Mouse (Mus musculus) bone marrow macrophage, adult 2 months (primary cell): Measurements from ENCODE around the gene Unc13d. TPM values are rescaled to one million over a fixed set of nuclear protein-coding genes. Genes with fewer than 3 reads are reported as not detected.

Experiments
- H3K27ac ChIP-seq: 2 replicates; pipeline ENCODE4 v1.5.1; 2012; ENCODE audit warnings: low read depth, low read length; ENCODE audit not compliant: insufficient read depth
- H3K4me1 ChIP-seq: 2 replicates; pipeline ENCODE4 v1.6.1; 2012; ENCODE audit warnings: low read length; ENCODE audit not compliant: control insufficient read depth, insufficient read depth
- H3K4me3 ChIP-seq: 2 replicates; pipeline ENCODE4 v1.5.1; 2012; ENCODE audit warnings: mild to moderate bottlenecking, low read length, moderate library complexity; ENCODE audit not compliant: insufficient read depth
- CTCF ChIP-seq: IDR thresholded peaks from 2 replicates; pipeline ENCODE4 v1.5.1; 2012; ENCODE audit warnings: low read depth, mild to moderate bottlenecking, low read length, moderate library complexity
- POLR2A ChIP-seq: IDR thresholded peaks from 2 replicates; pipeline ENCODE4 v1.6.1; 2012; ENCODE audit warnings: mild to moderate bottlenecking, low read depth, low read length, borderline replicate concordance
- polyA plus RNA-seq: library from polyadenylated mRNA; stranded (reverse); fragments of >200 nt; gene quantifications from 2 replicates; pipeline ENCODE4 v1.2.4, GENCODE M21; 2012; ENCODE audit not compliant: missing spikeins, insufficient read depth, insufficient read length

Gene Unc13d
- polyA plus RNA-seq, 1 experiment = 32.3 TPM

DNA sequence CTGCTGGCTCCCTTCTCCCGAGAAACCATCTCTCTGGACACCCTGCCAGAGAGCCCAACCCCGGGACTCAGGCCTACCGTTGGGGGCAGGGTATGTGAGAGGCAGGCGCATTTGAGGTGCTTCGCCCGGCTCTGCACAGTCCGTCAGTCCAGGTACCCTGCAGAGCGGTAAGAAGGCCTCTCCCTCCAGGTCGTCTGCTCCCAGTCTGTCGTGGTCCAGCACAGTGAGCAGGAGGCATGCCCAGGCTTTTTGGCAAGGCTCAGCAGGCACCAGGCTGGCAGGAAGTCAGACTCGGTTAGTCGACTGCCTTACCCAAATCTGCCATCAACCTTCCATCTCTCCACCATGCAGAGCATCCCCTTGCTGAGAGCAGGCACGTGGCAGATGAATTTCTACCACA is 14.2 kb downstream of the Unc13d start:
- TF ChIP-seq CTCF (no peak), POLR2A (no peak)
- Histone ChIP-seq H3K4me3 (no peak overlapping the region), H3K27ac (no peak overlapping the region), H3K4me1 (no peaks in the 10 kb centered on the region)

DNA sequence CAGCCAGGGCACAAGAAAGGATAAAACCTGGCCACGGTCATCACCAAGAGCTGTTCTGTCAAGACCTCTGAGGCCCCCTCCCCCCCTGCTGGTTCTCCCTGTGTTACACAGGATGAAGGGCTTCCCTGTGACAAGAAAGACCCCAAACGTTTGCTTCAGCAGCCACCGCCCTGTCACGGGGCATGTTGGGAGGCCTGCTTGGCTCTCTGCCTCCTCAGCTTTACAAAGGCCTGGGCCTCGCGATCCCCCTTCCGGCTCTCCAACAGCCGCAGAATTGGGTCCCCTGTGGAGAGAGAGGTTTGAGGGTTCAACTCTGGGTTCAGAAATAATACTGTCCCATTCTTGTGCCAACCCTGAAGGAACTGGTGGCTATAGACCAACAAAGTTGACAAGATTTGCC is 15.2 kb downstream of the Unc13d start:
- Histone ChIP-seq H3K27ac (no peak overlapping the region), H3K4me3 (no peak overlapping the region), H3K4me1 (no peaks in the 10 kb centered on the region)
- no peak for TF ChIP-seq CTCF
- TF ChIP-seq POLR2A = no peak

DNA sequence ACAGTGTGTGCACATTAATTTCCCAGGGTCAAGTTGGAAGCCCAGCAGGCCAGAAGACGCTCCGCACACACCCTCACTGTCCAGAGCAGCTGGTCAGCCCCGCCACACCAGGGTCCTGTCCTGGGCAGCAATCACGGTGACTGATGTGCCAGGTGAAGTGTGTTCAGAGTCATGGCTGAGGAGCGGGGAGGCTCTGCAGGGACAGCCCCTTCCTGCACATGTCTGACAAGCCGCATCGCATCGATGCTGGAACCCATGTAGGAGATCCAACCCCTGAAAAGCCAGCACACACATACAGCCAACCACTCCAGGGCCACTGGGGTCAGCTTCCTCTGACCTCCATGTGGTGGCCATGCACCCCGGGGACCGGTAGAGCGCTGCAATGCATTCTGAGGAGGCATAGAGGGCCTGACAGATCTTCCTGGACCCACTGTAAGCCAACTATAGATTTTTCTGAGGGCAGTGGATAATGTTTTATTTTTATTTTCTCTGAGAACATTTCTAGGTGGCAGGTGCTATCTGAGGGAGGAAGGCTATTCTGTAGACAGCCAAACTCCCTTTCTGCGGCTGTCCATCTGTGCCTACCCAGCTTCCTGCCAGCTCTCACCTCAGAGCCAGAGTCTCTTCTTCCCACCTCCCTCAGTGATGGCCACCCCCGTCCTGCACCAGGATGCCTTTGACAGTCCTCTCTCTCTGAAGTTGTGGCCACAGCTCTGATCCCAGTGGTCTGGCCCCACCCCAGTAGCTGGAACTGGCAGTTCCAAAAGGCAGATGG is 15.9 kb downstream of the Unc13d start:
- Histone ChIP-seq H3K27ac (no peak overlapping the region), H3K4me1 (no peaks in the 10 kb centered on the region), H3K4me3 (no peak overlapping the region)
- TF ChIP-seq POLR2A = no peak
- no peak for TF ChIP-seq CTCF

DNA sequence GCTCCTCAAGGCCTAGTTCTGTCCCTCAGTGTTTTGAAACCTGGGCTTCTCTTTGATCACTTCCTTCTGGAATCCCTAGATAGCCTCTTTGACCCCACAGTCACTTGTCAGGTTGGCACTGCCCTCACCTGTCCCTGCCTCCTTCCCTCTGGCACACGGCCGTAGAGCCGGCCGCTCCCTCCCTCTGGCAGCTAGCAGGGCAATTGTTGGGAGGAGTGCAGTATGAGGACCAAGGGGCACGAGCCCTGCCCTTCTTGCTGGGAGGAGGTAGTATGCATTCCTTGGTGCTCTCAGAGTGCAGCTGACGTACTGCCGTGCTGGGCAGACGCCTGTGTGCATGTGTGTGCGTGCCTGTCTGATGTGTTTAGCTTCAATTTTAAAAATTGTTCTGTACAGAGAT is 17.2 kb downstream of the Unc13d start:
- Histone ChIP-seq H3K27ac (no peak overlapping the region), H3K4me1 (no peaks in the 10 kb centered on the region)

DNA sequence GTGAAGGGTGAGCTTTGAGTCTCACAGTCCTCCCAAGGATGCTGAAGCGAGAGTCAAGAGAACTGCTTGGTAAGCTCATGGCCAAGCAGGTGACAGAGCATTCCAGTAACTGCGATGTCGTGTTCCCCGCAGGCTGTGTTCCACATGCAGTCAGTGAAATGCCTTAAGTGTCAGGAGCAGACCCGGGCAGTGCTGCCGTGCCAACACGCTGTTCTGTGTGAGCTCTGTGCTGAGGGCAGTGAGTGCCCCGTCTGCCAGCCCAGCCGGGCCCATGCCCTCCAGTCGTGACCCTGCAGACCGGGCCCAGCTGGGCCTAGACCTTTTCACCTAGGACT is 18.1 kb downstream of the Unc13d start:
- no peak overlapping the region for H3K27ac ChIP-seq
- no peak for TF ChIP-seq POLR2A
- no peak for TF ChIP-seq CTCF
- no peaks in the 10 kb centered on the region for H3K4me1 ChIP-seq
- H3K4me3 ChIP-seq = no peak overlapping the region

More for the DNA sequence above, 17.2 kb downstream of the Unc13d start:
- TF ChIP-seq CTCF (no peak), POLR2A (no peak)
- H3K4me3 ChIP-seq = no peak overlapping the region

DNA sequence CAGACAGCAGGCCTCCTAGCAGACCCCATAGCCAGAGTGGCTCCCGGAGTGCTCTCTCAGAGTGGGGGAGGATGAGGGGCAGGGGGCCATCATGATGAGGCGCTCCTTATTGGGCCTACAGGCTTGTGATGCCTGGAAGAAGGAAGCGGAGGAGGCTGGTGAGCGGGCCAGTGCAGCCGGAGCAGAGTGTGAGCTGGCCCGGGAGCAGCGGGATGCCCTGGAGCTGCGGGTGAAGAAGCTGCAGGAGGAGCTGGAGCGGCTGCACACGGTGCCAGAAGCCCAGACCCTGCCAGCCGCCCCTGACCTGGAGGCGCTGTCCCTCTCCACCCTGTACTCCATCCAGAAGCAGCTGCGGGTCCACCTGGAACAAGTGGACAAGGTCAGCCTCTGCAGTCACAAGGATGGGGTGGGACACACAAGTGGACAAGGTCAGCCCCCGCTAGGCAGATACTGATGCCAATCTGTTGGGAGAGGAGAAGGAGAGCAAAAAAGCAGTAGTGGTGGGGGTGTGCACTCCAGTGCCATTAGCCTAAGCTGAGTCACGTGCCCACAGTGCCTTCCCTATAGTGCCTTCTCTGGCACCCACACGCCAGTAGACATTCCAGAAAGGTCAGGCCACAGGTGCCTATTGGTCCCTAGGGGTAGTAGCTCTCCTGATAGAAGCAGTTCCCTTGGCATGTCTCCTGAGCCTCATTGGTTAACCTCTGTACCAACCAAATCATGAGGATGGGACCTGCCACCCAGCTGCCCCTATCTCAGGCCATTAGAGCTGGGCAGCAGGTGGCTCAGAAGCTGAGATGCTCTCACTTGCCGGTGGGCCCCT is 18.7 kb downstream of the Unc13d start:
- no peak overlapping the region for H3K27ac ChIP-seq
- no peaks in the 10 kb centered on the region for H3K4me1 ChIP-seq
- TF ChIP-seq POLR2A (no peak), CTCF (no peak)
- H3K4me3 ChIP-seq = no peak overlapping the region

DNA sequence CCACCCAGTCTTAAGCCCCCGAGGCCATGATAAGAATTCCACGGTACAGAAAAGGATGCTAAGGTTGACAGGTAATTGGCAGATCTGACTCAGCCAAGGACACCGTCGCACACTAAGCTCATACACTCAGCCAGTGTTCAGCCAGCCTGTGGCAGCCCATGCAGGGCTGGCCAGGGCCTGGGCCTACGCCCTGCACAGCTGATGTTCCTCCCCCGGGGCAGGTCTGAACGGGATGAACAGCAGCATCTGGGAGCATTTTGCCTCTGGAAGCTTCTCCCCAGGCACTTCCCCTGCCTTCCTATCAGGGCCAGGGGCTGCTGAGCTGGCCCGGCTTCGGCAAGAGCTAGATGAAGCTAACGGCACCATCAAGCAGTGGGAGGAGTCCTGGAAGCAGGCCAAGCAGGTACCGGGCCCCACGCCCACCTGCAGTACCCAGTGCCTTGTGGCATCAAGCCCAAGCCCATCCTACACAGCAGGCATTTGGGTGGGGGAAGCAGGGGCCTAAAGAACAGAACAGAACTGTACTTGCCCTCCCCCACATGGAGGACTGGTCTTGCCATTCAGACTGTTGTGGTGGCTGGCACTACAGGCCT is 19.6 kb downstream of the Unc13d start:
- TF ChIP-seq CTCF (no peak), POLR2A (no peak)
- Histone ChIP-seq H3K27ac (no peak overlapping the region), H3K4me1 (no peaks in the 10 kb centered on the region), H3K4me3 (no peak overlapping the region)

DNA sequence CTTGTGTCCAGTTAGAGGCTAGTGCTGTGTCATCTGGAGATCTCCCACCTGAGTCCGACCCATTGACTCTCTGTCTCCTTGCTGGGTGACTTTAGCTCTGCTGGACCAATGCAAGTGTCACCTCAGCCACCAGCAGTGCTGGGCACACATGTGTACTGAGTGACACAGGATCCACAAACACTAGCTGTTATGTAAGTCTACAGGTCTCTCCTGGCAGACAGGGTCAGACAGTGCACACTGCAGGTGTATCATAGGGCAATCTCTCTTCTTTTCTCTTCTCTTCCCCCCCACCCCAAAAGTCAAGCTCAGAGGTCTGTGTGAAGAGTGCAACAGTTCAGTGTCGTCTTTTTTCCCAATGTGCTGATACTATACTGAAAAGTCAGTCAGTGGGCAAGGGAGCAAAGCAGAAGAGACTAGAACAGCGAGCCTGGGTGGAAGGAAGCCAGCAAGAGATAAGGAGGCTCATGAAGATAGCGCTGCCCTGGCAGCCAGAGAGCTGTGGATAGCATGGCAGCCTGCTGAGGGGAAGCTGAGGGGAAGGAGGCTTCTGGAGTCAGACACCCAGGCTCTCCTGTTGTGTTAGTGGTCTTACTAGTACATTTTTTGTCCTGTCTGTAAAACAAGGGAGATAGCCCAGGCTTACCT is 20.4 kb downstream of the Unc13d start:
- TF ChIP-seq CTCF (no peak), POLR2A (no peak)
- Histone ChIP-seq H3K4me3 (no peak overlapping the region), H3K4me1 (no peaks in the 10 kb centered on the region), H3K27ac (no peak overlapping the region)

DNA sequence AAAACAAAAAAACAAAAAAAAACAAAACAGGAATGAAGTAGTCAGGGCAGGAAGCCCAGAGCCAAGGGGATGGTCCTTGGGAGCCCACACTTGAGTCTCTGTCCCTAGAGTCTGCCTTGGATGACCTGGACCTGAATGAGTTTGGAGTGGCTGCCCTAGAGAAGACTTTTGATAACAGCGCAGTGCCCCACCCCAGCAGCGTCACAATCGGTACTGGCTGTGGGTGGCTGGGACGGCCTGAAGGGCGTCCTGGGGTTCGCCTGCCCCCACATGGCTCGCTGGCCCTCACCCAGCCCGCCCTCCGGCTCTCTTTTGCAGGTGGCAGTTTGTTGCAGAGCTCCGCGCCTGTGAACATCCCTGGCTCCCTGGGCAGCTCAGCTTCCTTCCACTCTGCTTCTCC is 21.9 kb downstream of the Unc13d start:
- no peak overlapping the region for H3K27ac ChIP-seq
- no peaks in the 10 kb centered on the region for H3K4me1 ChIP-seq
- no peak overlapping the region for H3K4me3 ChIP-seq

More for the DNA sequence above, 21.9 kb downstream of the Unc13d start:
- TF ChIP-seq CTCF = no peak
- no peak for TF ChIP-seq POLR2A
